Mouse (Mus musculus) hindbrain, embryonic 11.5 days (tissue): ENCODE data around the gene Lcn4. TPM values are rescaled to one million over a fixed set of nuclear protein-coding genes. Genes with fewer than 3 reads are reported as not detected.

Experiments
- ATAC-seq: fragments of 200-750 bp; cut with Nextera tagmentation; 2 replicates; pipeline ENCODE4 v1.8.0; 2017; ENCODE audit warnings: mild to moderate bottlenecking, moderate TSS enrichment, moderate library complexity; ENCODE audit not compliant: low FRiP score
- DNase-seq: peaks from one replicate; pipeline ENCODE4 v3.0.0-alpha.2; 2015; ENCODE audit warnings: low spot score
- H3K27ac ChIP-seq: fragments of 300-500 bp; sonication (generic); 2 replicates; pipeline ENCODE4 v1.5.1; 2014; ENCODE audit warnings: mild to moderate bottlenecking, low read depth, low read length
- H3K27me3 ChIP-seq: fragments of 300-500 bp; sonication (generic); 2 replicates; pipeline ENCODE4 v1.6.1; 2014; ENCODE audit warnings: mild to moderate bottlenecking, low read length, moderate library complexity, mixed read lengths; ENCODE audit not compliant: control insufficient read depth, insufficient read depth
- H3K36me3 ChIP-seq: fragments of 300-500 bp; sonication (generic); 2 replicates; pipeline ENCODE4 v1.6.1; 2014; ENCODE audit warnings: mild to moderate bottlenecking, low read length, moderate library complexity, mixed read lengths; ENCODE audit not compliant: control insufficient read depth, insufficient read depth
- H3K4me1 ChIP-seq: fragments of 300-500 bp; sonication (generic); replicated peaks from 2 replicates; pipeline ENCODE4 v1.6.1; 2014; ENCODE audit warnings: low read length, mixed read lengths; ENCODE audit not compliant: control insufficient read depth, insufficient read depth
- H3K4me2 ChIP-seq: fragments of 300-500 bp; sonication (generic); replicated peaks from 2 replicates; pipeline ENCODE4 v1.6.1; 2014; ENCODE audit warnings: mild to moderate bottlenecking, low read depth, low read length
- H3K4me3 ChIP-seq: fragments of 300-500 bp; sonication (generic); 2 replicates; pipeline ENCODE4 v1.5.1; 2014; ENCODE audit warnings: low read depth, low read length
- H3K9ac ChIP-seq: fragments of 300-500 bp; sonication (generic); 2 replicates; pipeline ENCODE4 v1.6.1; 2014; ENCODE audit warnings: low read depth, low read length
- H3K9me3 ChIP-seq: fragments of 300-500 bp; sonication (generic); 2 replicates; pipeline ENCODE4 v1.6.1; 2016; ENCODE audit warnings: low read length; ENCODE audit not compliant: control insufficient read depth
- WGBS: fragments of 180-500 bp; shearing (Covaris S2); extraction: QIAGEN DNeasy Blood & Tissue Kit; methylation state at CpG from one replicate; pipeline ENCODE4 v1.1.7; 2014; 5-methylcytosine and 5-hydroxymethylcytosine counted together
- polyA plus RNA-seq: library from polyadenylated mRNA; unstranded; fragments of >200 nt; fragmentation: Nextera tagmentation; extraction: Ambion mirVana; gene quantifications from 2 replicates; pipeline ENCODE4 v1.2.1, GENCODE M21; 2014

Lcn4 gene
- polyA plus RNA-seq, 1 experiment from 2014 or later, result not detected

DNA sequence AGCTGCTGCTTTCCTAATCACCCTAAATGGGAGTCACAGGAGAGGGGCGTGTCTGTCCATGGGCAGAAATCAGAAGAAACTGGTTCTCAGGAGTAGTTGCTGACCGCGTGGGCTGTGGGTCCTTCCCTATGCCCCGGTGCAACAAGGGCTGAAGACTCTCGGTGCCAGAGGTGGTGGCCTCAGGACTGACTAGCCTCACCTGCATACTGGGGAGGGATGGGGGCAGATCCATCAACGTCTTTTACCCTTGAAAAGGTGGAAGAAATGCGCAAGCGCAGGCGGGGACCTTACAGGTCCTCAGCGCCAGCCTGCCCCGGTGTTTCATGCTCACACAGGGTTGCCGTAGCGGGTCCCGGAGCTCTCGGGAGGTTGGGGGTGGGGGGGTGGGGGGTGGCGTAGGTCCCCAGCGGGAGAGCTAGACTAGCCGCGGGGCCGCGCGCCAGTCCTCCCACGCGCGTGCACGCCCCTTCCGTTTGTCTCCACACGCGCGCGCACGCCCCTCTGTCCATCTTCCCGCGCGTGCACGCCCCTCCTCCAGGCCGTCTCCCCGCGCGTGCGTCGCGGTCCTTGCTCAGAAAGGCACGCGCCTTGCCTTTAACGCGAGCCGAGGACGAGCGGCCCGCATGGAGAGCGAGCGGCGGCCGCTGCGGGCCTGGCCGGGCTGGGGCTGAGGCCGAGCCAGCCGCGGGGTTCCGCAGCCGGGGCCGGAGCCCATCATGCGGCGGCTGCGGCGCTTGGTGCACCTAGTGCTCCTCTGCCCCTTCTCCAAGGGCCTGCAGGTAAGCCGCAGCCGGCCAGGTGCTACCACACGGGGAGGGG lies 43.0 kb downstream of the Lcn4 start, which contains the start of gene Fam69b:
Gene Fam69b (plus strand): TSS at position 537 of the 819 bp plus-strand sequence.
- ATAC-seq, result peak; percentile 84
- Histone ChIP-seq H3K27ac (peak within 1 kb of the TSS; percentile 70), H3K4me3 (peak within 1 kb of the TSS; percentile 74), H3K4me1 (peaks cover 10% of the 10 kb centered on the region), H3K9me3 (no peaks in the 10 kb centered on the region), H3K36me3 (no peaks in the 10 kb centered on the region), H3K27me3 (no peaks in the 10 kb centered on the region), H3K9ac (peak within 1 kb of the TSS; percentile 98), H3K4me2 (peak within 1 kb of the TSS; percentile 96)
- peak; percentile 93 for DNase-seq
- WGBS, result 1% methylated on average over 63 of the region's 70 CpGs

DNA sequence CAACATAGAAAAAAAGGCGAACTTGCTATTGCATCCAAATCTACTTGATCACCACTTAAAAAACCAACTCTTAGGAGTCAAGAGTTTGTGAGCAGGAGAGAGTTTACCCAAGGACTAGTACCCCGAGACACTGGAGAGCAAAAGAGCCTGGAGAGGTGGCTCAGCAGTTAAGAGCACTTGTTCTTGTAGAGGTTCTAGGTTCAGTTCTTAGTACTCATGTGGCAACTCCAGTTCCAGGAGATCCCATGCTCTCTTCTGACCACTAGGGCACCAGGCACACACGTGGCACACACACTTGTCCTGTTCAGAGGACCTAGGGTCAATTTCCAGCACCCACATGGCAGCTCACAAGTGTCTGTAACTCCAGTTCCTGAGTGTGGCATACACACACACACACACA lies 45.0 kb downstream of the Lcn4 start:
- WGBS, result 65% methylated on average over 3 of the region's 3 CpGs
- Histone ChIP-seq H3K36me3 (no peaks in the 10 kb centered on the region), H3K27ac (no peak overlapping the region), H3K27me3 (no peaks in the 10 kb centered on the region), H3K9me3 (no peaks in the 10 kb centered on the region), H3K9ac (no peak overlapping the region), H3K4me2 (no peak overlapping the region), H3K4me3 (no peak overlapping the region), H3K4me1 (peaks cover 8% of the 10 kb centered on the region)
- DNase-seq (no peak), ATAC-seq (no peak)

DNA sequence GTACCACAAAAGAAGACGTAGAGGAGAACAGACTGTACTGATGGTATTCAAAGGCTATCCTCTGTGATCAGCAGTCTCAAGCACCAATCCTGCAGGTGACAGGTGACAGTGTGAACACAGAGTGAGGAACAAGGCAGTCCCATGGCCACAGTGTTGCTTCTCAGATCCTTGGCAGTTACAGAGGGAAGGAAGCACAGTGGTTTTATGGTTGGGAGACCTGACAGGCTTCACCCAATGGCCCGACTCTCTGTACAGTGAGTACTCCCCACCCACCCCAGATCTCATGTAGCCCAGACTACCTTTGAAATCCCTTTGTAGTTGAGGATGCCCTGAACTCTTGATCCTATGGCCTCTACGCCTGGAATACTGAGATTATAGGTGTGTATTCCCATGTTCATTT lies 45.7 kb downstream of the Lcn4 start:
- Histone ChIP-seq H3K9ac (no peak overlapping the region), H3K9me3 (no peaks in the 10 kb centered on the region), H3K27me3 (no peaks in the 10 kb centered on the region), H3K36me3 (no peaks in the 10 kb centered on the region), H3K4me2 (no peak overlapping the region), H3K27ac (no peak overlapping the region), H3K4me1 (peaks cover 8% of the 10 kb centered on the region), H3K4me3 (no peak overlapping the region)
- WGBS, result 87% methylated on average over 3 of the region's 3 CpGs
- ATAC-seq (no peak), DNase-seq (no peak)

GRCm38 (mm10) chr2:26622984-26623383 lies 48.1 kb downstream of the Lcn4 start:
- no peak overlapping the region for H3K4me3 ChIP-seq
- DNase-seq (no peak), ATAC-seq (no peak)
- H3K4me1 ChIP-seq, result no peaks in the 10 kb centered on the region
- no peaks in the 10 kb centered on the region for H3K27me3 ChIP-seq
- no peak overlapping the region for H3K9ac ChIP-seq
- H3K9me3 ChIP-seq, result no peaks in the 10 kb centered on the region
- WGBS, result 72% methylated on average over 5 of the region's 5 CpGs
- H3K27ac ChIP-seq, result no peak overlapping the region
- no peak overlapping the region for H3K4me2 ChIP-seq
- H3K36me3 ChIP-seq, result no peaks in the 10 kb centered on the region

DNA sequence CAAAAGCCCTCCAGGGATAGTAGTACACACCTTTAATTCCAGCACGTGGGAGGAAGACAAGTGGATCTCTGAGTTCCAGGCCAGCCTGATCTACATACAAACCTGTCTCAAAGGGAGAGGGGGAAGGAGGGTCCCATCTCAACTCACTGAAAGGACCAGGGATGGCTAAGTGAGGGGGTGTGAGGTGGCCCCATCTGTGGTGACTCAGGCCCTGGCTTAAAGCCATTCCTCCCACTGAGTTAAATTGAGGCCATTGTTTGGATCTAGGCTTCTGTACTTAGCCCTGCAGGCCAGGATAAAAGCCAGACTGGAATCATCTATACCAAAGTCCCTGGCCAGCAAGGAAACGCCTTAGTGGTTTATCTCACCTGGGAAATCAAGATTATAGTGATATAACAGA lies 49.8 kb downstream of the Lcn4 start:
- Histone ChIP-seq H3K4me2 (no peak overlapping the region), H3K4me3 (no peak overlapping the region), H3K36me3 (no peaks in the 10 kb centered on the region), H3K9me3 (no peaks in the 10 kb centered on the region), H3K9ac (no peak overlapping the region), H3K27ac (no peak overlapping the region), H3K27me3 (no peaks in the 10 kb centered on the region), H3K4me1 (no peaks in the 10 kb centered on the region)
- no peak for DNase-seq
- no peak for ATAC-seq
- 57% methylated on average over 2 of the region's 2 CpGs for whole genome bisulfite sequencing

DNA sequence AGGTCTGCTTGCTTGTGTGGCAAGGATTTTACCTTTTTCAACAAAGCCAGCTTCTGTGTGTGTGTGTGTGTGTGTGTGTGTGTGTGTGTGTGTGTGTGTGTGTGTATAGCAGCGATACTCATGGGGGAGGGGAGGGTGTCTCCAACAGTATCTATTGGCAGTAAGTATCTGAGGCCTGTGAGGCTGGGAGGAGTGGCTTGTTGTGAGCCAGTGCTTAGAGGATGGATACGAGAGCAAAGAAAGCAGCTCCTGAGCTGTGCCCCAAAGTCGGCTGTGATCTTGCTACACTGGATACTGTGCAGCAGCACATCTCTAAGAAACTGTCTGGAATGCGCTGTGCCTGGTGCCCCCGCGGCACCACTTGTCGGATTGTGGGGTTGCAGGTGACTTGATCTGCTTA lies 53.2 kb downstream of the Lcn4 start:
- Histone ChIP-seq H3K36me3 (no peaks in the 10 kb centered on the region), H3K4me1 (no peaks in the 10 kb centered on the region), H3K27ac (no peak overlapping the region), H3K9ac (no peak overlapping the region), H3K9me3 (no peaks in the 10 kb centered on the region), H3K27me3 (no peaks in the 10 kb centered on the region), H3K4me2 (no peak overlapping the region), H3K4me3 (no peak overlapping the region)
- no peak for DNase-seq
- no peak for ATAC-seq
- 67% methylated on average over 7 of the region's 7 CpGs for WGBS

Other genes with a start within 250 kb of the Lcn4 start
- 29.6 and 31.2 TPM in 2 replicates for gene Sec16a, start 226.1 kb downstream of the Lcn4 start, polyA plus RNA-seq
- gene Notch1, start 154.6 kb downstream of the Lcn4 start, polyA plus RNA-seq, result 48.9 and 66.8 TPM in 2 replicates
- 62.7 and 65.2 TPM in 2 replicates for gene Egfl7, start 91.3 kb downstream of the Lcn4 start, polyA plus RNA-seq
- gene Gm20532, start 84.6 kb downstream of the Lcn4 start, polyA plus RNA-seq, result not detected in 2 replicates
- gene Agpat2, start 66.9 kb downstream of the Lcn4 start, polyA plus RNA-seq, result 7.3 and 7.5 TPM in 2 replicates
- gene Fam69b, start 42.8 kb downstream of the Lcn4 start, polyA plus RNA-seq, result 38.4 and 45.5 TPM in 2 replicates
- gene Abo, start 193.7 kb upstream of the Lcn4 start, polyA plus RNA-seq, result not detected in 2 replicates
- gene Surf6, start 231.6 kb upstream of the Lcn4 start, polyA plus RNA-seq, result 16.7 and 18.4 TPM in 2 replicates
- gene Med22, start 239.4 kb upstream of the Lcn4 start, polyA plus RNA-seq, result 77.3 and 88.9 TPM in 2 replicates
- 627 and 628 TPM in 2 replicates for gene Rpl7a, start 239.5 kb upstream of the Lcn4 start, polyA plus RNA-seq
- gene Surf2, start 245.1 kb upstream of the Lcn4 start, polyA plus RNA-seq, result 44.6 and 50.7 TPM in 2 replicates
- 52.9 and 53.9 TPM in 2 replicates for gene Surf1, start 245.2 kb upstream of the Lcn4 start, polyA plus RNA-seq